Mouse (Mus musculus): ENCODE data around the gene Mosmo. TPM values are rescaled to one million over a fixed set of nuclear protein-coding genes. Genes with fewer than 3 reads are reported as not detected.

The Mosmo gene
- polyA plus RNA-seq (2014; fragmentation: Illumina TruSeq; extraction: RNeasy Lipid Tissue Mini Kit (QIAGEN cat#74804); ENCODE audit: low read depth, low replicate concordance) = 35.2 TPM

DNA sequence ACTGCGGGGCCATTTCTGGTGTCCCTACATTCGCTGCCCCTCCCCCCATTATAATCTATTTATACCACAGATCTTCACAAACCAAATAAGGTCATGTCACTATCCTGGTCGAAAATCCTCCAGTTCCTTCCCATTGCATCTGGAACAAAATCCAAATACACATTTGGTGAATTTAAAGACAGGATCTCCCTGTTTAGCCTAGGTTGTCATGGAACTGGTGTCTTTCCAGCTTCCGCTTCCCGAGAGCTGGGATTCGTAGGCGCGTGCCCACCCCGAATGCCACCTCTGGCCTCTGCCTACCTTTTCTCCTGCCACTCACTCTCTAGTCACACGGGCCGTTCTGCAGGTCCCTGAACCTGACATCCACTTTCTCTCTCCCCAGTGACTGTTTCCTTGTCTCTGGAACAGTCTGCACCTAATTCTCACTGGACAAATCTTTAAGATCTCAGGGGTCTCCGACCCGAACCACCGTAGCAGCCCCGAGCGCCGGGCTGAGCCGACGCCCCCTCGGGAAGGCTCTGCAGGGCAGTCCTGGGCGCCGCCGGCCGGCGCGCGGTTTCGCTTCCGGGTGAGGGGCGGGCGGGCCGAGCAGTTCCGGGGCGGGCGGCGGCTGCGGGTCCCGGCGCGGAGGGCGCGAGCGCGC is at the start of gene Mosmo:
Mosmo (plus strand) TSS at position 618 of the 643 bp plus-strand sequence.

DNA sequence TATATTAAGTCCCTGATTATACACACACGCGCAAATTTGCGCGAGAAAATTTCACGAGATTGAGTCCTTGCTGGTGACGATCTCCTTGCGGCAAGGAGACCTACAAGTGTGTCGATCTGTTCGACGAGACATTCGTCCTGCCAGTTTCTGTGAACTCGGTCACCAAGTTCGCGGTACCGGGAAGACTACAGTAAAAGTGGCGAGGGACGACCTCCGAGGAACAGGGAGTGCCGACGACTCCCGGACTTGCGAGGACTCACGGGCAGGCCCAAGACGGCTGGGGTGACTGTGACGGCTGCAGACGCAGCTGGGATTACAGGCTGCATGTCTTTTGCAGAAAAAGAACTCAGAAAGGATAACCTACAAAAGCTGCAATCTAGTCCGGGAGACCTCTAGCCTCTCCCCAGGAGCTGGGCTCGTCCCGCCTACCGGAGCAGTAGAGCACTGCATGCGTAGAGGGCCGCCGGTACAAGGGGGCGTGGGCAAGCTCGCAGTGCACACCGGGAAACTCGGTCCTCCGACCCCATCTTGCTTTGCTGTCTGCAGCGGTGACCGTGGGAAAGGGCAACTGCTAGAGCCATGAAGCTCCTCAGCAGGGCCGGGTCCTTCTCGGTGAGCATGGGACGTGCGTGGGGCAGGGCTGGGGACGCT is 42.6 kb upstream of the Mosmo start, which contains the start of gene Uqcrc2:
Uqcrc2 (plus strand) TSS at position 466 of the 651 bp plus-strand sequence.

DNA sequence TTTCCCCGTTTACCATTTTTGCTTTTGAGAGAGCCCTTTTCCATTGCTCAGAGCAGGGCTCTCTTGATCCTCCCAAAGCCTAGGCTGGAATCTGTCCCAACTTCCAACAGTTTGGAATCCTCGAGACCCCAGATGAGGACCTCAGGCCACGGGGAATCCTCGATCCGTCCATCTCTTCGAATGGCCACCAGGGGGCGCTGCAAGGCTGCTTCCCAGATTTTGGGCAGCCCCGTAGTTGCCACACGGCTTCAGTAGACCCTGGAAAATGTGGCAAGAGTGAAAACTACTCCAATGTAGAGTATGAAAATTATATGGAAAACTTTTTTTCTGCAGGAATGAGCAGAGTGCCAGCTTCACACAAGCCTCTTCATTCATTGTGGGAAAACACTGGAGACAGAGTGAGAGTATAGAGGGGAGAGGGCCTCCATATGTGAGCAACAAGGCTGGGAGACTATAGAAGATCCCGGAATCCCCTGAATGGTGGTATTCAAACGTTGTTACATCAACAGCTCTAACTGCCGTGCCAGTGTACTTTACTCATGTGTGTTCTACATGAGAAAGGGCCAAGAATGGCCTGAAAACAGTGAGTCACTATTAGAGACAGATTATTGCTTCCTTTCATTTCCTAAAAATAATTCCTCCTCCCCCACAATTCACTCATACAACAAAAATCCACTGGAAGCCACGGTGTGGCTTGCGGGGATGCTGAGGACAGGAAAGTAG is 7.1 kb upstream of the Mosmo start, which contains the start of gene Pdzd9:
Pdzd9 (minus strand) TSS at position 191 of the 723 bp plus-strand sequence.

DNA sequence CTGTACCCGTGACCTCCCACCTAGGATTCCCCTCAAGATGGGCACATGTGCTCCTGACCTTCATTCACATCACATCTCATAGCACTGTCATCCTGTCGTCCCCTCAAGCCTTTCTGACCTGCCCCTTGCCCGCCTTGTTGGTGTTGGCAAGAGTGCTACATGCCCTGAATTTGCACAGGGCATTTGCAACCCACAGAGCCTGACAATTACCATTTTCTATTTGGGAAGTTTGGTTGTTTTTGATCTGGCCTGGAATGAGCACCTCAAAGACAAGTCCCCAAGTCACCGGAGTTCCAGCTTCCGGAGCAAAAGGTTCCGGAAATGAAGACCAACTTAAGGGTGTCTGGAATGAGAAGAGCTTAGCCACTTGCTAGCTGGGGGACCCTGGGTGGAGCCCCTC is 61.6 kb downstream of the Mosmo start, which contains the start of gene Vwa3a:
Vwa3a (plus strand) TSS at position 301 of the 400 bp plus-strand sequence.

Other genes with a start within 250 kb of the Mosmo start
- 1,382 TPM for gene Uqcrc2, start 42.4 kb upstream of the Mosmo start, polyA plus RNA-seq (2014; fragmentation: Illumina TruSeq; extraction: RNeasy Lipid Tissue Mini Kit (QIAGEN cat#74804); ENCODE audit: low read depth, low replicate concordance)
- not detected for gene Pdzd9, start 7.3 kb upstream of the Mosmo start, polyA plus RNA-seq (2014; fragmentation: Illumina TruSeq; extraction: RNeasy Lipid Tissue Mini Kit (QIAGEN cat#74804); ENCODE audit: low read depth, low replicate concordance)
- 8.0 TPM for gene Vwa3a, start 61.7 kb downstream of the Mosmo start, polyA plus RNA-seq (2014; fragmentation: Illumina TruSeq; extraction: RNeasy Lipid Tissue Mini Kit (QIAGEN cat#74804); ENCODE audit: low read depth, low replicate concordance)
- not detected for gene Gm5737, start 134.7 kb downstream of the Mosmo start, polyA plus RNA-seq (2014; fragmentation: Illumina TruSeq; extraction: RNeasy Lipid Tissue Mini Kit (QIAGEN cat#74804); ENCODE audit: low read depth, low replicate concordance)
- 28.5 TPM for gene Eef2k, start 165.2 kb downstream of the Mosmo start, polyA plus RNA-seq (2014; fragmentation: Illumina TruSeq; extraction: RNeasy Lipid Tissue Mini Kit (QIAGEN cat#74804); ENCODE audit: low read depth, low replicate concordance)
- 10.2 TPM for gene Polr3e, start 240.1 kb downstream of the Mosmo start, polyA plus RNA-seq (2014; fragmentation: Illumina TruSeq; extraction: RNeasy Lipid Tissue Mini Kit (QIAGEN cat#74804); ENCODE audit: low read depth, low replicate concordance)

Data from heart, adult 10 weeks (tissue).